Mouse (Mus musculus) cerebellum, adult 2 months (tissue): ENCODE results near the gene Fam214a. TPM values are rescaled to one million over a fixed set of nuclear protein-coding genes. Genes with fewer than 3 reads are reported as not detected.

Source experiments
- DNase-seq, 2 experiments: peaks; one replicate each; pipeline ENCODE4 v3.0.0; 2021
- H3K27ac ChIP-seq: fragments of 200-500 bp; 2 replicates; pipeline ENCODE4 v1.5.1; 2012; ENCODE audit warnings: low read length, control low read depth, inconsistent platforms; ENCODE audit not compliant: insufficient read depth
- H3K27me3 ChIP-seq: fragments of 200-500 bp; 2 replicates; pipeline ENCODE4 v1.6.1; 2012; ENCODE audit warnings: inconsistent platforms, mild to moderate bottlenecking, low read length, moderate library complexity; ENCODE audit not compliant: control insufficient read depth, insufficient read depth
- H3K4me1 ChIP-seq: fragments of 200-500 bp; 2 replicates; pipeline ENCODE4 v1.6.1; 2011; ENCODE audit warnings: low read length; ENCODE audit not compliant: control insufficient read depth, insufficient read depth
- H3K4me3 ChIP-seq: fragments of 200-500 bp; replicated peaks from 2 replicates; pipeline ENCODE3; 2011; ENCODE audit warnings: mild to moderate bottlenecking, low read depth, low read length, control low read depth; ENCODE audit not compliant: insufficient read depth
- CTCF ChIP-seq: fragments of 200-500 bp; IDR thresholded peaks from 2 replicates; pipeline ENCODE4 v1.5.1; 2011; ENCODE audit warnings: low read depth, mild to moderate bottlenecking, control low read depth, low read length, moderate library complexity, borderline replicate concordance; ENCODE audit not compliant: insufficient read depth
- POLR2A ChIP-seq: fragments of 200-500 bp; IDR thresholded peaks from 2 replicates; pipeline ENCODE4 v1.6.1; 2011; ENCODE audit warnings: low read length, control low read depth, borderline replicate concordance; ENCODE audit not compliant: insufficient read depth
- WGBS: fragments of 180-500 bp; shearing (Covaris S2); methylation state at CpG from one replicate; pipeline ENCODE4 v1.1.7; 2018; 5-methylcytosine and 5-hydroxymethylcytosine counted together
- polyA plus RNA-seq: library from polyadenylated mRNA; depleted of rRNA; stranded (reverse); fragments of >200 nt; gene quantifications from 2 replicates; pipeline ENCODE4 v1.2.3, GENCODE M21; 2012

Gene Fam214a
- polyA plus RNA-seq, 1 experiment = 36.2 TPM

GRCm38 (mm10) chr9:74954387-74954786, 1.7 kb downstream of the Fam214a start:
- Histone ChIP-seq H3K4me3 (no peak overlapping the region), H3K27me3 (no peaks in the 10 kb centered on the region), H3K27ac (no peak overlapping the region), H3K4me1 (no peaks in the 10 kb centered on the region)
- 83% methylated on average over 2 of the region's 2 CpGs for WGBS
- TF ChIP-seq CTCF = no peak
- DNase-seq = no peak

- no peak for DNase-seq
- 44% methylated on average over 6 of the region's 6 CpGs for WGBS
- H3K4me1 ChIP-seq = peaks cover 3% of the 10 kb centered on the region
- no peak overlapping the region for H3K27ac ChIP-seq
- no peak for TF ChIP-seq POLR2A
- no peak for TF ChIP-seq CTCF
- no peaks in the 10 kb centered on the region for H3K27me3 ChIP-seq
- no peak overlapping the region for H3K4me3 ChIP-seq
These were observed 7.9 kb downstream of the Fam214a start for GRCm38 (mm10) chr9:74960630-74961029.

- H3K4me1 ChIP-seq = peaks cover 3% of the 10 kb centered on the region
- H3K27ac ChIP-seq = no peak overlapping the region
- no peak for DNase-seq
- TF ChIP-seq POLR2A (no peak), CTCF (no peak)
- 29% methylated on average over 14 of the region's 14 CpGs for WGBS
- H3K4me3 ChIP-seq = no peak overlapping the region
- no peaks in the 10 kb centered on the region for H3K27me3 ChIP-seq
These were observed 8.4 kb downstream of the Fam214a start for GRCm38 (mm10) chr9:74961073-74961575.

- H3K4me1 ChIP-seq = peaks cover 6% of the 10 kb centered on the region
- no peak overlapping the region for H3K4me3 ChIP-seq
- no peak for DNase-seq
- WGBS = 77% methylated on average over 2 of the region's 2 CpGs
- TF ChIP-seq POLR2A = no peak
- no peak for TF ChIP-seq CTCF
- no peaks in the 10 kb centered on the region for H3K27me3 ChIP-seq
- H3K27ac ChIP-seq = no peak overlapping the region
These were observed 11.3 kb downstream of the Fam214a start for GRCm38 (mm10) chr9:74963953-74964352.

- H3K4me1 ChIP-seq = peaks cover 6% of the 10 kb centered on the region
- H3K27ac ChIP-seq = no peak overlapping the region
- no peak for DNase-seq
- no peak overlapping the region for H3K4me3 ChIP-seq
- WGBS = 90% methylated on average over 10 of the region's 10 CpGs
- no peaks in the 10 kb centered on the region for H3K27me3 ChIP-seq
- no peak for TF ChIP-seq POLR2A
- no peak for TF ChIP-seq CTCF
These were observed 12.2 kb downstream of the Fam214a start for GRCm38 (mm10) chr9:74964866-74965384.

- no peak for DNase-seq
- Histone ChIP-seq H3K27me3 (no peaks in the 10 kb centered on the region), H3K27ac (no peak overlapping the region), H3K4me3 (no peak overlapping the region), H3K4me1 (peaks cover 6% of the 10 kb centered on the region)
- TF ChIP-seq POLR2A (no peak), CTCF (no peak)
- 88% methylated on average over 4 of the region's 4 CpGs for WGBS
These were observed 13.5 kb downstream of the Fam214a start for GRCm38 (mm10) chr9:74966200-74966599.

GRCm38 (mm10) chr9:74968647-74969428, 16.2 kb downstream of the Fam214a start:
- no peak overlapping the region for H3K27ac ChIP-seq
- no peak overlapping the region for H3K4me3 ChIP-seq
- TF ChIP-seq CTCF (no peak), POLR2A (no peak)
- H3K4me1 ChIP-seq = peaks cover 6% of the 10 kb centered on the region
- H3K27me3 ChIP-seq = no peaks in the 10 kb centered on the region
- DNase-seq = no peak
- 94% methylated on average over 8 of the region's 8 CpGs for WGBS

GRCm38 (mm10) chr9:74970591-74970990, 17.9 kb downstream of the Fam214a start:
- no peak for DNase-seq
- TF ChIP-seq CTCF = no peak
- TF ChIP-seq POLR2A = no peak
- H3K27ac ChIP-seq = no peak overlapping the region
- H3K4me1 ChIP-seq = peaks cover 7% of the 10 kb centered on the region
- WGBS = 82% methylated on average over 1 of the region's 1 CpGs
- H3K27me3 ChIP-seq = no peaks in the 10 kb centered on the region
- no peak overlapping the region for H3K4me3 ChIP-seq
